Mouse (Mus musculus): Measurements from ENCODE around the gene Lrrc29.

- TF ChIP-seq POLR2A (IDR thresholded peaks at IDR 0.05; ENCODE audit: low read depth, low read length) = no peak
- TF ChIP-seq CTCF (conservative IDR thresholded peaks at IDR 0.05; ENCODE audit: insufficient read depth, insufficient read length, low read depth, low read length) = no peak
Measured at GRCm38 (mm10) chr8:105304325-105305210, 21.5 kb downstream of the Lrrc29 start.
